Mouse (Mus musculus) CD8-positive naive resting alpha-beta T cell, adult 2 months (primary cell): Measurements from ENCODE around the gene Nfkbib.
A peak's percentile ranks its signal among the peaks of the same experiment; 100 is the strongest.

Source experiments
- DNase-seq, 2 experiments: peaks; one replicate each; pipeline ENCODE4 v3.0.0; 2022; ENCODE audit warnings: low read depth in 2 of 2, low spot score in 2 of 2

The Nfkbib gene

DNA sequence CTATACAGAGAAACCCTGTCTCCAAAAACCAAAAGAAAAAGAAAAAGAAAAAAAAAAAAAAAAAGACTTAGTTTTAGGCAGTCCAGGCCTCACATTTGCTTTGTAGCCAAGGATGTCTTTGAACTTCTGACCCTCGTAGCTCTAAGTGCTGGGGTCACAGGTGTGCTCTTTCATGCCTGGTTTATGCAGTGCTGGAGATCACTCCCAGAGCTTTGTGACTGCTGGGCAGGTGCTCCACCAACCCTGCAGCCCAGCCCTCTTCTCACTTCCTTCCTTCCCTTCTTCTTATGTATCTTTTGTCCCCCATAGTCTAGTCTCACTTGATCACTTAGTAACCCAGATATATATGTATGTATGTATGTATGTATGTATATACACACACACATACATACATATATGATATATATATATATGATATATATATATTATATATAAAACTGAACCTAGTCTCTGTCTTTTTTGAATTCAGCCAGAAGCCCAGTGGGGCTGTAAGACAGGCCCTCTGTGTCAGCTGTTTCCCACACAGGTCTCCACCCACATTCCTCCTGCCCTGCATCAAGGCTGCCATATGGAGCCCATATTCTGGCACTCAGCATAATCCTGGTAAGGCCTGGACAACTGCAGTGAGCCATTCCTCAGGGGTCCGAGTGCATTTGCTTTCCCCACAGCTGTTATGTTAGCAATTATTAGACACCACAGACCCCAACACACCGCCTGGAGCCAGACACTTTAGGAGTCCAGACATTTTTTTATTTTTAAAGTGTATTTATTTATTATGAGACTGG lies 46.4 kb downstream of the Nfkbib start:
- no peak for DNase-seq

DNA sequence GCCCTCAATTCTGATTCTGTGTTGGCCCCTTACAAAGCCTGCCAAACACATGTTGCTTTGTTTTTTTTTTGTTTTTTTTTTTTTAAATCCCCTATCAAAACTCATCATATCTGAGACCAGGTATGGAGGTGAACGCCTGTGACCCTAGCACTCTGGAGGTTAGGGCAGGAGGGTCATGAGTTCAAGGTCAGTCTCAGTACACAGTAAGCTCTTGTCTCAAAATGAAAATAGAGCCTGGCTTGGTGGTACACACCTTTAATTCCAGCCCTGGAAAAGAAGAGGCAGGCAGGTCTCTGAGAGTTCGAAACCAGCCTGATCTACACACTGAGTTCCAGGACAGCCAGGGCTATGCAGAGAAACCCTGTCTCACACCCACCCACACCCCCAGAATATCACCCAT lies 47.7 kb downstream of the Nfkbib start:
- no peak for DNase-seq

DNA sequence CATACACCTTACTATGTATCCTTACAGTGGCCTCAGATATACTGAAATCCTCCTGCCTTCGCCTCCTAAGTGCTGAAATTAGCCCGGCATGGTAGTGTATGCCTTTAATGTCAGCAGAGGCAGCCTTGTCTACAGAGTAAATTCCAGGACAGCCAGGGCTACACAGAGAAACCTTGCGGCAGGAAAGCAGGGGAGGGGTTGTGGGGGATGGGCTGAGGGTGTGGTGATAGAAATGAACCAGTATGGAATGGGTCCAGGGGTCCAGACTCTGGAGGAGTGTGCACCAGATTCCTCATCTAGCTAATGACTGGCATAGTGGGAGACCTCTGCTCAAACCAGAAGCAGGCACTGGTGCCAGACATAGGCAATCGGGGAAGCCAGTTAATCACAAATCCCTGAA lies 48.2 kb downstream of the Nfkbib start:
- no peak for DNase-seq

DNA sequence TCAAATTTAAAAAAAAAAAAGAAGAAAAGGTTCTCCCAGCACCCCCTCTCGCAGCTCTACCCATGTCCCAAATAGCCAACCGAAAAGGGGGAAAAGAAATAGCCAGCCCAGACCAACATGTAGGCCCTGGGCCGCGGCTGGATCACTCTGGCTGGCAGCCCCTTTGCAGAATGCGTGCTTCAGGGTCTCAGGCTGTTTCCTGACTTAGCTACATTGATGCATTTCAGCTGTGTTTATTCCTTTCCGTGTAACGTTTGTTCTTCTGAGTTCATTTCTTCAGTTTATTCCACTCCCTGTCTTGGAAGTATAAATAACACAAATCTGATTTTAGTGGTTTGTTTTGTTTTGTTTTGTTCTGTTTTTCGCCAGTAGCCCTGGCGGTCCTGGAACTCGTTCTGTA lies 49.6 kb downstream of the Nfkbib start:
- DNase-seq = no peak

DNA sequence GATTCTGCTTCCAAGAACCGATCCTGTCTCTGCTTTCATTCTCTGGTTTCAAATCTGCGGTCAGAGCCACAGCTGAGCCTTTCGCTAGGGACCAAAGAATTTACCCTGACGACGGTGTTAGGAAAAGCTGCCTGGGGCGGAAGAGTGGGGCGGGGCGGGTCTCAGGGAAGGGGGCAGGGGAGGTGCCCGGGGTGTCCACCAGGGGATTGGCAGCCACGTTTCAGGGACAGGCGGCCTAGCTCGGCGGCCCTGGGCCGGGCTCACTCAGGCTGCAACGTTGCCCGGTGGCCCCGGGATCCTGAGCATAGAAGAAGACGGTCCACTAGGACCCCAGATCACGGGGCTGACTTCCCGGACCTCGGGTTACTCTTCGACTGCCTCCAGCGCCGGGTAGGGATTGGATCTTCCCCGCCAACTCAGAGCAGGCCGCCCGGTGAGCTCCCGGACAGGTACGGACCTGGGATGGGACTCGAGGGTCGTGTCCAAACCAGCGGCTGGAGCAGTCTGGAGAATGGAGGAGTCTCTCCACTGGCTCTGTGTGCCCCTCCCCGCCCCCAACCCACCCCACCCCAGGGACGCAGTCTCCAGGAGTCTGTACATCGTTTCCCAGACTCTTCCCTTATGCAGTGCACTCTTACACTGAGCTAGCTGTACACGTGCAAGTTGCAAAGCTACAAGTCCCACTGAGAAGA lies 50.6 kb downstream of the Nfkbib start, which contains the start of gene Fbxo17:
Gene Fbxo17 (plus strand): TSS at position 215 of the 692 bp plus-strand sequence.
- peak in 1 of 2 experiments; percentile 33 for DNase-seq

DNA sequence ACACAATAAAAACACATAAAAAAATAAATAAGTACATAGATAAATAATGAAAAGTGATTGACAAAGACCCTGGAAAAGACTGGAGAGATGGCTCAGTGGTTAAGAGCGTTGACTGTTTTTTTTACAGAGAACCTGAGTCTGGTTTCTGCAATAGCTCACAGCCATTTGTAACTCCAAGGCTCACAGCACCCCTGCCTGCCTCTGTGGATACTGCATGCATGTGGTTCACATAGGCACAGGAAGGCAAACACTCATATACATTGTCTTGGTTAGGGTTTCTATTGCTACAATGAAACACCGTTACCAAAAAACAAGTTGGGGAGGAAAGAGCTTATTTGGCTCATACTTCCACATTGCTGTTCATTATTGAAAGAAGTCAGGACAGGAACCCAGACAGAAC lies 51.7 kb downstream of the Nfkbib start:
- DNase-seq = peak in 1 of 2 experiments; percentile 30

DNA sequence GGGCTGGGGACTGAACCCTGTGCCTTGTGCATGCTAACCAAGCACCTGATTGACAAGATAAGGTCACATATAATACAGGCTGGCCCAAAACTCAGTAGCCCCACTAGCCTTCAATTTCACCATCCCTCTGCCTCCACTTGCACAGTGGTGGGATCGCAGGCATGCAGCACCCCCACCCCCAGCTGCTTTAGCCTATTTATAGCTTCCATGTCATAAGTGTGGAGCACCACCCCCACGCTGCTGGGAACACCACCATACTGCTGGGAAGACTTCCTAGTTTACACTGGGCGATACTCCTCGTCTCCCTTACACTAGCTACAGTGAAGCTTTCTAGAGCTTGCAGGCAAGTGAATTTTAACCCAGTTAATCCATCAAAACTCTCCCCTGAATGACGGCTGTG lies 52.6 kb downstream of the Nfkbib start:
- no peak for DNase-seq

GRCm38 (mm10) chr7:28710962-28711361 lies 56.4 kb downstream of the Nfkbib start:
- peak in 1 of 2 experiments; percentile 34 for DNase-seq

- no peak for DNase-seq
Measured at GRCm38 (mm10) chr7:28709454-28709853, 57.9 kb downstream of the Nfkbib start.
